Mouse (Mus musculus) limb, embryonic 12.5 days (tissue): ENCODE results near the gene Zfp617. TPM values are rescaled to one million over a fixed set of nuclear protein-coding genes. Genes with fewer than 3 reads are reported as not detected.

Experiments used
- ATAC-seq: fragments of 200-750 bp; cut with Nextera tagmentation; 2 replicates; pipeline ENCODE4 v1.8.0; 2017; ENCODE audit warnings: low read depth, moderate TSS enrichment; ENCODE audit not compliant: insufficient number of reproducible peaks, insufficient read depth, low FRiP score, low TSS enrichment
- H3K27ac ChIP-seq: fragments of 300-500 bp; sonication (generic); 2 replicates; pipeline ENCODE4 v1.5.1; 2016; ENCODE audit warnings: mild to moderate bottlenecking, moderate library complexity
- H3K27me3 ChIP-seq: fragments of 300-500 bp; sonication (generic); 2 replicates; pipeline ENCODE4 v1.6.1; 2016; ENCODE audit warnings: mild to moderate bottlenecking, moderate library complexity
- H3K36me3 ChIP-seq: fragments of 300-500 bp; sonication (generic); 2 replicates; pipeline ENCODE4 v1.6.1; 2016; ENCODE audit warnings: mild to moderate bottlenecking, moderate library complexity
- H3K4me1 ChIP-seq: fragments of 300-500 bp; sonication (generic); replicated peaks from 2 replicates; pipeline ENCODE4 v1.6.1; 2016
- H3K4me2 ChIP-seq: fragments of 300-500 bp; sonication (generic); 2 replicates; pipeline ENCODE4 v1.6.1; 2016; ENCODE audit warnings: mild to moderate bottlenecking, moderate library complexity
- H3K4me3 ChIP-seq: fragments of 300-500 bp; sonication (generic); replicated peaks from 2 replicates; pipeline ENCODE4 v1.5.1; 2016; ENCODE audit warnings: mild to moderate bottlenecking
- H3K9ac ChIP-seq: fragments of 300-500 bp; sonication (generic); replicated peaks from 2 replicates; pipeline ENCODE4 v1.6.1; 2016; ENCODE audit warnings: mild to moderate bottlenecking, moderate library complexity
- H3K9me3 ChIP-seq: fragments of 300-500 bp; sonication (generic); 2 replicates; pipeline ENCODE4 v1.6.1; 2016; ENCODE audit warnings: mild to moderate bottlenecking, moderate library complexity
- WGBS: fragments of 180-500 bp; shearing (Covaris S2); methylation state at CpG from one replicate; pipeline ENCODE4 v1.1.7; 2016; 5-methylcytosine and 5-hydroxymethylcytosine counted together
- polyA plus RNA-seq: library from polyadenylated mRNA; unstranded; fragments of >200 nt; fragmentation: Nextera tagmentation; extraction: Ambion mirVana; gene quantifications from 2 replicates; pipeline ENCODE4 v1.2.1, GENCODE M21; 2016

Gene Zfp617
- polyA plus RNA-seq, 1 experiment from 2014 or later, result 30.9 TPM

DNA sequence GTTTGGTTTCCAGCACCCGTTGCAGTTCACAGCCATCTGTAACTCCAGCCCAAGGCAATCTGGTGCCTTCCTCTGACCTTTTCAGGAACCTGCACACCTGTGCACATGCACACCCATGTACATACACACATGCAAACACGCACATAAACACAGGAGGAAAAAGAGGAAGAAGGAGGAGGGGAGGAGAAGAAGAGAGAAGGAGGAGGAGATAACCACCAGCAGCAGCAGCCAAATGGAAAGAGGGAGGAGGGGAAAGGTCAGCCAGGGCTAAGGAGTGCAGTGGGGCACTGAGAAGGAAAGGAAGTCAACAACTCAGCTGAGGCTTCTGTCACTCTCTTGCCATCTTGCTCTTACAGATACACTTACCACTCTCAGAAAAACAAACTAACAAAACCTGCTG lies 72.6 kb downstream of the Zfp617 start:
- Histone ChIP-seq H3K36me3 (no peaks in the 10 kb centered on the region), H3K27ac (no peak overlapping the region), H3K4me2 (no peak overlapping the region), H3K9me3 (no peaks in the 10 kb centered on the region), H3K4me1 (no peaks in the 10 kb centered on the region), H3K27me3 (no peaks in the 10 kb centered on the region), H3K9ac (no peak overlapping the region), H3K4me3 (no peak overlapping the region)
- ATAC-seq, result no peak
- 50% methylated on average over 2 of the region's 2 CpGs for WGBS

DNA sequence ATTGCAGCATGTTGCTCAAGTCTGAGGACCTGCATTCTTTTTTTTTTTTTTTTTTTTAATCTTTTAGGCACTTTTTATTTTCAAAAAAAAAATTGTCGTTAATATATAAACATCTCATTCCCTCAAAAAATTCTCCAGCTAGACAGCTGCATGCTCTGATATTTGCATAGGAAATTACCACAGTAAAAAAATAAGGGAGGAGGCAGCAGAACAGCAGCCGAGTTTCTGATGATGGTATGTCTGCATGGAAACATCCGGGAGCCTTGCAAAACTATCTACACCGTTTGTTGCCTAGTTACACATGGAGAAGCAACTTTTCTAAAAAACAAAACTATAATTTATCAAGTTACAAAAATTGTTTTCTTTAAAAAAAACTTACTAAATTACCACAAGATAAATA lies 73.0 kb downstream of the Zfp617 start:
- Histone ChIP-seq H3K4me3 (no peak overlapping the region), H3K9me3 (no peaks in the 10 kb centered on the region), H3K27ac (no peak overlapping the region), H3K4me1 (no peaks in the 10 kb centered on the region), H3K27me3 (no peaks in the 10 kb centered on the region), H3K36me3 (no peaks in the 10 kb centered on the region), H3K9ac (no peak overlapping the region), H3K4me2 (no peak overlapping the region)
- no peak for ATAC-seq
- WGBS, result 83% methylated on average over 4 of the region's 4 CpGs

Other genes with a start within 250 kb of the Zfp617 start
- gene Unc13a, start 236.9 kb upstream of the Zfp617 start, polyA plus RNA-seq, result 0.60 and 0.86 TPM in 2 replicates
- gene Jak3, start 232.3 kb upstream of the Zfp617 start, polyA plus RNA-seq, result 3.8 and 4.4 TPM in 2 replicates
- gene Insl3, start 219.4 kb upstream of the Zfp617 start, polyA plus RNA-seq, result 0.54 and 0.64 TPM in 2 replicates
- gene B3gnt3, start 206.8 kb upstream of the Zfp617 start, polyA plus RNA-seq, result 0.70 and 1.1 TPM in 2 replicates
- 5.5 and 6.0 TPM in 2 replicates for gene Fcho1, start 182.9 kb upstream of the Zfp617 start, polyA plus RNA-seq
- 5.6 and 6.0 TPM in 2 replicates for gene Zfp709, start 26.6 kb upstream of the Zfp617 start, polyA plus RNA-seq
- 10.0 and 10.2 TPM in 2 replicates for gene Zfp882, start within 50 bp of the Zfp617 start, polyA plus RNA-seq
- 19.2 and 20.7 TPM in 2 replicates for gene Zfp961, start 42.4 kb downstream of the Zfp617 start, polyA plus RNA-seq
- 0.66 and 1.3 TPM in 2 replicates for gene Cyp4f18, start 101.0 kb downstream of the Zfp617 start, polyA plus RNA-seq
- gene Olfr372, start 132.6 kb downstream of the Zfp617 start, polyA plus RNA-seq, result not detected in 2 replicates
- gene Olfr373, start 174.5 kb downstream of the Zfp617 start, polyA plus RNA-seq, result not detected in 2 replicates
- gene Olfr374, start 198.4 kb downstream of the Zfp617 start, polyA plus RNA-seq, result not detected in 2 replicates
- gene Tpm4, start 226.3 kb downstream of the Zfp617 start, polyA plus RNA-seq, result 668 and 683 TPM in 2 replicates